Mouse (Mus musculus): ENCODE results near the gene Dtx4. TPM values are rescaled to one million over a fixed set of nuclear protein-coding genes. Genes with fewer than 3 reads are reported as not detected.

Gene Dtx4
- total RNA-seq, 2 experiments from 2014 or later = 3.9 to 4.2 TPM

GRCm38 (mm10) chr19:12427605-12428004 is 73.6 kb downstream of the Dtx4 start, which contains the start of gene Pfpl:
Pfpl (plus strand) TSS chr19:12427905.
- TF ChIP-seq CTCF (IDR thresholded peaks at IDR 0.05) = no peak
- Histone ChIP-seq H3K4me3 (no peak within 1 kb of the TSS), H3K27ac (no peak within 1 kb of the TSS)
- intact Hi-C loops (cut with DNase I) = no loop called here
- DNase-seq = no peak

DNA sequence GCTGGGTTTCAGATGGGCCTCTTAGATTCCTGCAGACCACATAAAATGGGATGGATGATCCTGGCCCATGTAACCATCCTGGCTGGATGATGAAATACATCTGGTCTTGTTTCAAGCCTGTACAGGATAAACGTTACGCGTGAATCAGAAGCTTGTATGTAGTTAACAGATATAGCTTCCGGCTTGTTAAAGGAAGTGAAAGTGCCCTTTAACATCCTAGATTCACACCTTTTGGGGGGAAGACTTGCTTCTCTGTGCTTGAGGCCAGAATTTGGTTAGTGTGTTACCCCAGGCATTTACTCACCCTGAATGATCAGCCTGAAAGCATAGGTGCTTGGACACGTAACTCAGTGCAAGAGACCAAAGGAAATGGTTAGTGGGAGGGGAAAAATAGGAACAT is 74.2 kb downstream of the Dtx4 start:
- Histone ChIP-seq H3K4me3 (no peak overlapping the region), H3K27ac (no peak overlapping the region)
- intact Hi-C loops (cut with DNase I) = no loop called here
- no peak for DNase-seq
- TF ChIP-seq CTCF (IDR thresholded peaks at IDR 0.05) = no peak

GRCm38 (mm10) chr19:12421680-12422079 is 79.6 kb downstream of the Dtx4 start:
- H3K27ac ChIP-seq = no peak overlapping the region
- intact Hi-C loops (cut with DNase I) = no loop called here
- no peak overlapping the region for H3K4me3 ChIP-seq
- TF ChIP-seq CTCF (IDR thresholded peaks at IDR 0.05) = no peak
- no peak for DNase-seq

- intact Hi-C loops (cut with DNase I) = no loop called here
- Histone ChIP-seq H3K4me3 (no peak overlapping the region), H3K27ac (no peak overlapping the region)
- DNase-seq = no peak
- no peak for TF ChIP-seq CTCF (IDR thresholded peaks at IDR 0.05)
These were observed 80.7 kb downstream of the Dtx4 start for GRCm38 (mm10) chr19:12420555-12420954.

GRCm38 (mm10) chr19:12418312-12418711 is 82.9 kb downstream of the Dtx4 start:
- H3K4me3 ChIP-seq = no peak overlapping the region
- DNase-seq = no peak
- intact Hi-C loops (cut with DNase I) = no loop called here
- TF ChIP-seq CTCF (IDR thresholded peaks at IDR 0.05) = no peak
- H3K27ac ChIP-seq = no peak overlapping the region

GRCm38 (mm10) chr19:12417361-12417760 is 83.9 kb downstream of the Dtx4 start, which contains the start of gene Olfr1441:
Olfr1441 (plus strand) TSS chr19:12417433.
- H3K27ac ChIP-seq = no peak within 1 kb of the TSS
- TF ChIP-seq CTCF (IDR thresholded peaks at IDR 0.05) = no peak
- intact Hi-C loops (cut with DNase I) = no loop called here

More at GRCm38 (mm10) chr19:12417361-12417760, 83.9 kb downstream of the Dtx4 start, which contains the start of gene Olfr1441:
- H3K4me3 ChIP-seq = no peak within 1 kb of the TSS
- no peak for DNase-seq

Other genes with a start within 250 kb of the Dtx4 start
- gene Olfr235, start 240.4 kb downstream of the Dtx4 start, total RNA-seq (2021) = not detected
- not detected for gene Olfr1434, start 221.6 kb downstream of the Dtx4 start, total RNA-seq (2021)
- gene Olfr1436, start 202.3 kb downstream of the Dtx4 start, total RNA-seq (2021) = not detected
- not detected for gene Olfr1437, start 176.4 kb downstream of the Dtx4 start, total RNA-seq (2021)
- gene Olfr1438-ps1, start 165.5 kb downstream of the Dtx4 start, total RNA-seq (2021) = not detected
- gene Olfr1440, start 114.2 kb downstream of the Dtx4 start, total RNA-seq (2021) = not detected
- gene Olfr1441, start 84.0 kb downstream of the Dtx4 start, total RNA-seq (2021) = not detected
- gene Pfpl, start 73.5 kb downstream of the Dtx4 start, total RNA-seq (2021) = not detected
- 1 to 10 TPM in 1 of 2 experiments, under 1 TPM in 1; 0.98 to 1.1 TPM for gene Mpeg1, start 40.7 kb downstream of the Dtx4 start, total RNA-seq (2021)
- 1 to 10 TPM; 2.1 to 2.4 TPM for gene Fam111a, start 44.3 kb upstream of the Dtx4 start, total RNA-seq (2021)
- not detected for gene Gm4952, start 98.5 kb upstream of the Dtx4 start, total RNA-seq (2021)
- not detected for gene Glyat, start 131.9 kb upstream of the Dtx4 start, total RNA-seq (2021)
- gene Olfr1442, start 169.0 kb upstream of the Dtx4 start, total RNA-seq (2021) = not detected
- gene Olfr1443, start 176.7 kb upstream of the Dtx4 start, total RNA-seq (2021) = not detected
- gene Keg1, start 194.3 kb upstream of the Dtx4 start, total RNA-seq (2021) = not detected